Mouse (Mus musculus): ENCODE measurements around the gene Tuft1.

- TF ChIP-seq POLR2A (IDR thresholded peaks at IDR 0.05; ENCODE audit: insufficient read depth, low read depth, low read length) (no peak), CTCF (IDR thresholded peaks at IDR 0.05; ENCODE audit: insufficient read depth, low read depth, low read length) (no peak)
Observed at GRCm38 (mm10) chr3:94683646-94684045, 25.0 kb upstream of the Tuft1 start.

Measured in olfactory bulb, adult 2 months (tissue).